Mouse (Mus musculus) thymus, adult 2 months (tissue): ENCODE data around the gene Wdr46.

Source experiments
- CTCF ChIP-seq: fragments of 200-500 bp; IDR thresholded peaks from 2 replicates; pipeline ENCODE4 v1.5.1; 2012; ENCODE audit warnings: mild to moderate bottlenecking, control low read depth, low read length, moderate library complexity, borderline replicate concordance; ENCODE audit not compliant: control insufficient read depth, poor library complexity, insufficient read depth; ENCODE audit errors: extremely low read depth
- POLR2A ChIP-seq: fragments of 200-500 bp; IDR thresholded peaks from 2 replicates; pipeline ENCODE4 v1.6.1; 2012; ENCODE audit warnings: mild to moderate bottlenecking, low read length, control low read depth, moderate library complexity; ENCODE audit not compliant: control insufficient read depth, poor library complexity, insufficient read depth; ENCODE audit errors: extremely low read depth

GRCm38 (mm10) chr17:33897114-33897794, 43.2 kb upstream of the Wdr46 start:
- TF ChIP-seq CTCF = no peak
- no peak for TF ChIP-seq POLR2A
